Mouse (Mus musculus) midbrain, embryonic 13.5 days (tissue): Measurements from ENCODE around the gene Duoxa2. TPM values are rescaled to one million over a fixed set of nuclear protein-coding genes. Genes with fewer than 3 reads are reported as not detected.
"Not testable (repeated sequence)": the region's sequence is repeated elsewhere in the genome, so short reads cannot be mapped to it uniquely, and the experiment has no call there.

ENCODE experiments used
- ATAC-seq: fragments of 200-750 bp; cut with Nextera tagmentation; 2 replicates; pipeline ENCODE4 v1.8.0; 2017; ENCODE audit warnings: mild to moderate bottlenecking, moderate TSS enrichment, moderate library complexity
- H3K27ac ChIP-seq: fragments of 300-500 bp; sonication (generic); 2 replicates; pipeline ENCODE4 v1.5.1; 2015; ENCODE audit warnings: inconsistent platforms, mild to moderate bottlenecking, moderate library complexity
- H3K27me3 ChIP-seq: fragments of 300-500 bp; sonication (generic); 2 replicates; pipeline ENCODE4 v1.6.1; 2015; ENCODE audit warnings: mild to moderate bottlenecking, inconsistent platforms
- H3K36me3 ChIP-seq: fragments of 300-500 bp; sonication (generic); 2 replicates; pipeline ENCODE4 v1.6.1; 2015; ENCODE audit warnings: mild to moderate bottlenecking, inconsistent platforms
- H3K4me1 ChIP-seq: fragments of 300-500 bp; sonication (generic); replicated peaks from 2 replicates; pipeline ENCODE4 v1.6.1; 2015; ENCODE audit warnings: inconsistent platforms
- H3K4me2 ChIP-seq: fragments of 300-500 bp; sonication (generic); replicated peaks from 2 replicates; pipeline ENCODE4 v1.6.1; 2015; ENCODE audit warnings: moderate library complexity, mild to moderate bottlenecking, inconsistent platforms
- H3K4me3 ChIP-seq: fragments of 300-500 bp; sonication (generic); replicated peaks from 2 replicates; pipeline ENCODE4 v1.5.1; 2015; ENCODE audit warnings: mild to moderate bottlenecking, inconsistent platforms
- H3K9ac ChIP-seq: fragments of 300-500 bp; sonication (generic); replicated peaks from 2 replicates; pipeline ENCODE4 v1.6.1; 2015; ENCODE audit warnings: mild to moderate bottlenecking, inconsistent platforms
- H3K9me3 ChIP-seq: fragments of 300-500 bp; sonication (generic); 2 replicates; pipeline ENCODE4 v1.6.1; 2016; ENCODE audit warnings: mild to moderate bottlenecking, inconsistent platforms
- WGBS: fragments of 180-500 bp; shearing (Covaris S2); methylation state at CpG from one replicate; pipeline ENCODE4 v1.1.7; 2015; 5-methylcytosine and 5-hydroxymethylcytosine counted together
- polyA plus RNA-seq: library from polyadenylated mRNA; unstranded; fragments of >200 nt; fragmentation: Nextera tagmentation; extraction: Ambion mirVana; gene quantifications from 2 replicates; pipeline ENCODE4 v1.2.1, GENCODE M21; 2015

Duoxa2 gene
- polyA plus RNA-seq, 1 experiment from 2014 or later, result not detected

- Histone ChIP-seq H3K9ac (no peak overlapping the region), H3K36me3 (no peaks in the 10 kb centered on the region), H3K4me3 (no peak overlapping the region), H3K9me3 (no peaks in the 10 kb centered on the region), H3K4me2 (no peak overlapping the region), H3K27ac (no peak overlapping the region), H3K27me3 (no peaks in the 10 kb centered on the region), H3K4me1 (peaks cover 22% of the 10 kb centered on the region)
- WGBS, result 87% methylated on average over 6 of the region's 6 CpGs
- ATAC-seq, result no peak
These were observed 46.6 kb downstream of the Duoxa2 start for GRCm38 (mm10) chr2:122345106-122345893.

- not testable (repeated sequence) for H3K27me3 ChIP-seq, H3K36me3 ChIP-seq, H3K4me3 ChIP-seq, ATAC-seq, H3K4me2 ChIP-seq, H3K9me3 ChIP-seq, H3K27ac ChIP-seq, H3K9ac ChIP-seq
- H3K4me1 ChIP-seq, result peaks cover 30% of the 10 kb centered on the region
- WGBS, result 85% methylated on average over 6 of the region's 6 CpGs
These were observed 47.5 kb downstream of the Duoxa2 start for GRCm38 (mm10) chr2:122346164-122346563.

GRCm38 (mm10) chr2:122347257-122347656 is 48.6 kb downstream of the Duoxa2 start:
- no peaks in the 10 kb centered on the region for H3K9me3 ChIP-seq
- no peak overlapping the region for H3K9ac ChIP-seq
- H3K4me3 ChIP-seq, result no peak overlapping the region
- H3K4me1 ChIP-seq, result peaks cover 41% of the 10 kb centered on the region
- H3K27me3 ChIP-seq, result no peaks in the 10 kb centered on the region
- H3K4me2 ChIP-seq, result no peak overlapping the region
- 97% methylated on average over 3 of the region's 3 CpGs for WGBS
- no peak for ATAC-seq
- no peak overlapping the region for H3K27ac ChIP-seq
- no peaks in the 10 kb centered on the region for H3K36me3 ChIP-seq

- H3K36me3 ChIP-seq, result peaks cover 7% of the 10 kb centered on the region
- H3K9me3 ChIP-seq, result no peaks in the 10 kb centered on the region
- peak overlapping the region; percentile 98 for H3K27ac ChIP-seq
- peaks cover 55% of the 10 kb centered on the region for H3K4me1 ChIP-seq
- H3K9ac ChIP-seq, result peak overlapping the region; percentile 82
- no peaks in the 10 kb centered on the region for H3K27me3 ChIP-seq
- H3K4me3 ChIP-seq, result peak overlapping the region; percentile 44
- peak overlapping the region; percentile 61 for H3K4me2 ChIP-seq
- under 1% methylated on average over 61 of the region's 63 CpGs for WGBS
- peak; percentile 86 for ATAC-seq
These were observed 49.9 kb downstream of the Duoxa2 start for GRCm38 (mm10) chr2:122348531-122349131.

GRCm38 (mm10) chr2:122349136-122349785 is 50.6 kb downstream of the Duoxa2 start:
- Histone ChIP-seq H3K4me3 (peak overlapping the region; percentile 44), H3K4me2 (peak overlapping the region; percentile 61), H3K27me3 (no peaks in the 10 kb centered on the region), H3K4me1 (peaks cover 61% of the 10 kb centered on the region), H3K9me3 (no peaks in the 10 kb centered on the region), H3K36me3 (peaks cover 13% of the 10 kb centered on the region), H3K27ac (peak overlapping the region; percentile 98), H3K9ac (peak overlapping the region; percentile 82)
- WGBS, result 7% methylated on average over 13 of the region's 14 CpGs
- peak; percentile 64 for ATAC-seq

GRCm38 (mm10) chr2:122351156-122351930 is 52.6 kb downstream of the Duoxa2 start:
- H3K4me1 ChIP-seq, result peaks cover 68% of the 10 kb centered on the region
- H3K4me2 ChIP-seq, result no peak overlapping the region
- peak overlapping the region; percentile 87 for H3K27ac ChIP-seq
- WGBS, result 62% methylated on average over 5 of the region's 5 CpGs
- no peaks in the 10 kb centered on the region for H3K9me3 ChIP-seq
- ATAC-seq, result no peak
- H3K27me3 ChIP-seq, result no peaks in the 10 kb centered on the region
- H3K36me3 ChIP-seq, result peaks cover 25% of the 10 kb centered on the region
- H3K4me3 ChIP-seq, result no peak overlapping the region
- 0 out of 2 replicates have a peak overlapping the region, but pooled peaks have one; percentile 17 for H3K9ac ChIP-seq

GRCm38 (mm10) chr2:122351931-122352329 is 53.2 kb downstream of the Duoxa2 start:
- peak; percentile 31 for ATAC-seq
- Histone ChIP-seq H3K9me3 (no peaks in the 10 kb centered on the region), H3K4me3 (no peak overlapping the region), H3K27ac (peak overlapping the region; percentile 87), H3K9ac (0 out of 2 replicates have a peak overlapping the region, but pooled peaks have one; percentile 17), H3K27me3 (no peaks in the 10 kb centered on the region), H3K4me2 (no peak overlapping the region), H3K4me1 (peaks cover 68% of the 10 kb centered on the region), H3K36me3 (peaks cover 31% of the 10 kb centered on the region)
- WGBS, result 11% methylated on average over 4 of the region's 4 CpGs

Other genes starting within 250 kb of the Duoxa2 start
- 9.7 and 11.2 TPM in 2 replicates for gene Spg11, start 180.5 kb upstream of the Duoxa2 start, polyA plus RNA-seq
- 82.5 and 82.7 TPM in 2 replicates for gene B2m, start 151.2 kb upstream of the Duoxa2 start, polyA plus RNA-seq
- not detected in 2 replicates for gene Trim69, start 138.2 kb upstream of the Duoxa2 start, polyA plus RNA-seq
- gene Patl2, start 112.7 kb upstream of the Duoxa2 start, polyA plus RNA-seq, result not detected in 2 replicates
- gene Terb2, start 112.6 kb upstream of the Duoxa2 start, polyA plus RNA-seq, result not detected in 2 replicates
- gene Sord, start 64.2 kb upstream of the Duoxa2 start, polyA plus RNA-seq, result 18.2 and 20.0 TPM in 2 replicates
- 0.04 TPM in 1 of 2 replicates, not detected in the other for gene Duox2, start 451 bp upstream of the Duoxa2 start, polyA plus RNA-seq
- 0.20 and 0.39 TPM in 2 replicates for gene Duoxa1, start 14.8 kb downstream of the Duoxa2 start, polyA plus RNA-seq
- gene Duox1, start 16.8 kb downstream of the Duoxa2 start, polyA plus RNA-seq, result 0.13 and 0.15 TPM in 2 replicates
- 7.1 and 10.2 TPM in 2 replicates for gene Shf, start 70.3 kb downstream of the Duoxa2 start, polyA plus RNA-seq
- 0.09 TPM in 1 of 2 replicates, not detected in the other for gene Slc28a2, start 127.6 kb downstream of the Duoxa2 start, polyA plus RNA-seq
- gene Gm14085, start 186.0 kb downstream of the Duoxa2 start, polyA plus RNA-seq, result not detected in 2 replicates